Mouse (Mus musculus) heart, embryonic 13.5 days (tissue): ENCODE measurements at regions not wholly inside any gene's neighbourhood (a gene's known extent, or its start where the extent isn't known, plus 50 kb on each side); places are given as distances from the start of the nearest gene placed in this dataset.

Experiments
- ATAC-seq: fragments of 200-750 bp; cut with Nextera tagmentation; 2 replicates; pipeline ENCODE4 v1.8.0; 2017; ENCODE audit warnings: moderate TSS enrichment; ENCODE audit not compliant: insufficient number of reproducible peaks, low FRiP score, low TSS enrichment; ENCODE audit errors: extremely low read depth
- H3K27ac ChIP-seq: fragments of 300-500 bp; sonication (generic); replicated peaks from 2 replicates; pipeline ENCODE4 v1.5.1; 2015; ENCODE audit warnings: moderate library complexity, mild to moderate bottlenecking, inconsistent platforms
- H3K27me3 ChIP-seq: fragments of 300-500 bp; sonication (generic); replicated peaks from 2 replicates; pipeline ENCODE4 v1.6.1; 2015; ENCODE audit warnings: mild to moderate bottlenecking, inconsistent platforms
- H3K36me3 ChIP-seq: fragments of 300-500 bp; sonication (generic); 2 replicates; pipeline ENCODE4 v1.6.1; 2015; ENCODE audit warnings: mild to moderate bottlenecking, inconsistent platforms
- H3K4me1 ChIP-seq: fragments of 300-500 bp; sonication (generic); 2 replicates; pipeline ENCODE4 v1.6.1; 2015; ENCODE audit warnings: inconsistent platforms
- H3K4me2 ChIP-seq: fragments of 300-500 bp; sonication (generic); 2 replicates; pipeline ENCODE4 v1.6.1; 2015; ENCODE audit warnings: inconsistent platforms, mild to moderate bottlenecking, moderate library complexity
- H3K4me3 ChIP-seq: fragments of 300-500 bp; sonication (generic); 2 replicates; pipeline ENCODE4 v1.5.1; 2015; ENCODE audit warnings: moderate library complexity, mild to moderate bottlenecking, inconsistent platforms
- H3K9ac ChIP-seq: fragments of 300-500 bp; sonication (generic); 2 replicates; pipeline ENCODE4 v1.6.1; 2015; ENCODE audit warnings: inconsistent platforms, mild to moderate bottlenecking, moderate library complexity
- H3K9me3 ChIP-seq: fragments of 300-500 bp; sonication (generic); 2 replicates; pipeline ENCODE4 v1.6.1; 2016; ENCODE audit warnings: inconsistent platforms
- whole genome bisulfite sequencing: fragments of 180-500 bp; shearing (Covaris S2); methylation state at CpG from one replicate; pipeline ENCODE4 v1.1.7; 2015; ENCODE audit warnings: mixed read lengths; 5-methylcytosine and 5-hydroxymethylcytosine counted together

DNA sequence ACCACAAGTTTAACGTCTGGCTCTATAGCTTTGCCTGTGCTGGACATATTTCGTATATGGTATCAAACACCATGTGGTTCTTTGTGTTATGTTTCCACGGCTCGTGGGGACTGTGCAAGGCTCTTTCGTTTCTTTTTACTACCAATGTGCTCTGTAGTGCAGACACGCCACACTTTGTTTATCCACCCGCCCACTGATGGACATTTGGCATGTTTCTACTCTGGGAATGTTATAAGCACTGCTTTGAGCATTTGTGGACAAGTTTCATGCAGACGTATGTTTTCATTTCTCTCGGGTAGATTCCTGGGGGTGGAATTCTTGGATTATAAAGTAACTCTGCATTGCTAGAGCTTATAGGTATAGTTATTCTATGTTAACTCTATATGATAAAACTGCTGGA lies 65.5 kb upstream of the Atl2 start:
- WGBS: 60% methylated on average over 9 of the region's 9 CpGs
- Histone ChIP-seq H3K36me3 (no peaks in the 10 kb centered on the region), H3K9ac (no peak overlapping the region), H3K4me1 (peaks cover 32% of the 10 kb centered on the region), H3K27ac (no peak overlapping the region), H3K4me3 (no peak overlapping the region), H3K4me2 (no peak overlapping the region), H3K27me3 (no peaks in the 10 kb centered on the region), H3K9me3 (no peaks in the 10 kb centered on the region)
- no peak for ATAC-seq

DNA sequence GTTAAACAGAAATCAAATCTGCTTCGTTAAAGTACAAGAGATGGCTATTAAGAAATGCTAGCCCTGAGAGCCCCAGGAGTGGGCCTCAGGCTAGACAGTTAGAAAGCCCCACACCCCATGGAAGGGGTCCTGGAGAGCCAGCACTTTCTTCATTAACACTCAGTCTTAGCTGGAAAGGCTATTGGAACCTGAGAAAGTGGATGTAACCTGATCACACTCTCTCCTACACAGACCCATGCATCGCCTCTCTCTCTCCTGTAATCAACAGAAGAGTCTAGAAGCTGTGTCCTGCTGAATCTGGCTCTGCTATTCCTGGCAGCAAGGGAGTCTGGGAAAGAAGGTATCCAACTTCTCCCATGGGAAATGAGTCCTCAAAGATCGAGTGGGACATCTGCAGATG lies 64.8 kb upstream of the Atl2 start:
- Histone ChIP-seq H3K4me2 (no peak overlapping the region), H3K9ac (no peak overlapping the region), H3K4me1 (peaks cover 32% of the 10 kb centered on the region), H3K9me3 (no peaks in the 10 kb centered on the region), H3K27ac (no peak overlapping the region), H3K36me3 (no peaks in the 10 kb centered on the region), H3K27me3 (no peaks in the 10 kb centered on the region), H3K4me3 (no peak overlapping the region)
- 39% methylated on average over 3 of the region's 3 CpGs for WGBS
- ATAC-seq: no peak

DNA sequence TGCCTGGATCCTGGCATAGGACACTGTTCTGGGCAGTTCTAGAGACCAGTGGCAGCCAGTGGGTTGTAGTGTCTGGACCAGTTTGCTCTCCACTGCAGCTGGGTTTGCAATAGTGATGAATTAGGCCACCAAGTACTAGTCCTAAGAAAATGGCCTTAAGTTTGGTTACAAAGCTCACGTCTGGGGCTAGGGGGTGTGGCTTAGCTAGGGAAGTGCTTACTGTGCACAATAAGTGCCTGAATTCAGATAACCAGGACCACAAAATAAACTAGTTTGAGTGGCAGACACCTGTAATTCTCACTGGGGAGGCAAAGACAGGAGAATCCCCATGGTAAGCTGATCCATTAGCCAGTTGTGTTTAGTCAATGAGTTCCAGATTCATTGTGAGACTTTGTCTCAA lies 59.3 kb upstream of the Atl2 start:
- H3K4me3 ChIP-seq: no peak overlapping the region
- WGBS: 44% methylated on average over 1 of the region's 1 CpGs
- no peaks in the 10 kb centered on the region for H3K36me3 ChIP-seq
- H3K4me2 ChIP-seq: no peak overlapping the region
- H3K4me1 ChIP-seq: peaks cover 20% of the 10 kb centered on the region
- peaks cover 6% of the 10 kb centered on the region; the same call in 1 of the 2 replicates for H3K27me3 ChIP-seq
- H3K9me3 ChIP-seq: no peaks in the 10 kb centered on the region
- no peak overlapping the region for H3K9ac ChIP-seq
- no peak overlapping the region for H3K27ac ChIP-seq
- no peak for ATAC-seq

DNA sequence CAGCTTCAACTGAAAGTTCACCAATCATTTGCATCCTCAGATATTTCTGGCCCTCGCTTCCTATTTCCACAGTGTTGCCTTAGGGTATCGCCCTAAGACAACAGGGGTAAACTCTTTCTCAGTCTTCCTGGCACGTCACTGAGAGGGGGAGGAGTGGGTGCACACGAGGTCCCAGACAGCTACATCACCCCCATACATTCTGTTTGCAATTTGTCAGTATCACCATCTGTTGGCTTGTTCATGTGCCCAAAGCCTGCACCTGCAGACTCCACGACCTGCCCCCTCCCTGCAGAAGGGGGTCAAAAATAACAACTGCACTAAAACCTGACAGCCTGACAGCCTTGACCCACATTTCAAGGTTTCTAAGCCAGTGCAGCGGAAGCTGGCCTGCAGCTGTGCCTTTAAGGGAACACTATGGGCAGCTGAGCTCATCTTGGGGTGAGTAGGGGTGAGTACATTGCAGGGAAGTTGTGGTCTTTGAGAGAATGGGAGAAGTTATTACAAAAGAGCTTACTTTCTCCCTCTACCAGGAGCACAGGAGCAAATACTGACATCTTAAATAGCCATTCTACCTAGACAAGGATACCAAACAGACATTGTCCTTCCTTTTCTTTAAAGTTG lies 58.8 kb upstream of the Atl2 start:
- ATAC-seq: no peak
- WGBS: 68% methylated on average over 6 of the region's 6 CpGs
- Histone ChIP-seq H3K4me3 (no peak overlapping the region), H3K27me3 (peaks cover 6% of the 10 kb centered on the region; the same call in 1 of the 2 replicates), H3K9ac (no peak overlapping the region), H3K4me2 (no peak overlapping the region), H3K9me3 (no peaks in the 10 kb centered on the region), H3K4me1 (peaks cover 23% of the 10 kb centered on the region), H3K27ac (no peak overlapping the region), H3K36me3 (no peaks in the 10 kb centered on the region)

DNA sequence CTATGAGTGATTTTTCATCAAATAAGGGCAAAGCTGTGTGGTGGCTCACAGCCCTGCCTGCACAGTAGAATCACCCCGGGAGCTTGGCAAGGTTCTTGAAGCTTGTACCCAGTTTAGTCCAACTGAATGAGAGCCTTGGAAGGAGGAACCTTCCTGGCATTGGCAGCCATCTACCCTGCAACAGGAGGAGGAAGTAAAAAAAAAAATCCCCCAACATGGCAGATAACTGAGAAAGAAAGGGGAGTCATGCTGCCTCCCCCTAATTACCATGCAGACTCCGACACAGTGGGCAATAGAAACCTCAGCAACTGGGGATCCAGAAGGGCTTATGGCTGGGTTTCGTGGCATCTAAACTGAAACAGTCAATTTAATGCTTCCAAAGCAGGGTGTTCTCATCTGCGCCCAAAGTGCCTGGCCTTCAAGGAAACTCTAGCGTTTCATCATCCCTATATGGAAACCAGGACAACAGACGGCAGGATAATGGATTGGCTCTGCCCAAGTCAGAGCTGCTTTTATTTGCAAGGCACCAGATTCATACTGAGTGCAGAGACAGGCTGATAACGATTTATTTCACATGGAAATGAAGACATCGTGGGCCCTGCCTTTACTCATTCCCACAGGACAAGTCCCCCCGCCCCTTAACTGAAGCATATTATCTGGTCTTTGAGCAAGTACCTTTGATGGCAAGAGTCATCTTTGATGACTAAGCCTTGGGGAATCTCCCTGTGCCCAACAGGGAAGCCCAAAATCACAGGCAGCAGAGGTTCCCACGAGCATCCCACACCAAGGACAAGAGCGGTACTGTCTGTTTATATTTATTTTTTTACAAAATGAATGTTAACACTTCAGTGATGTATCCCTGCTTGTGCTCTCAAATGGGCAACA lies 52.9 kb upstream of the Atl2 start:
- Histone ChIP-seq H3K9ac (no peak overlapping the region), H3K4me2 (no peak overlapping the region), H3K36me3 (no peaks in the 10 kb centered on the region), H3K27me3 (peaks cover 6% of the 10 kb centered on the region; the same call in 1 of the 2 replicates), H3K9me3 (no peaks in the 10 kb centered on the region), H3K4me3 (no peak overlapping the region), H3K27ac (no peak overlapping the region), H3K4me1 (peaks cover 26% of the 10 kb centered on the region)
- WGBS: 57% methylated on average over 11 of the region's 11 CpGs
- no peak for ATAC-seq
